Mouse (Mus musculus) Muller cell, postnatal 12 days (primary cell): ENCODE results near the gene Bpgm.

ENCODE experiments used
- DNase-seq: peaks from one replicate; pipeline ENCODE4 v3.0.0-alpha.2; 2015; ENCODE audit errors: inconsistent ontology term

The Bpgm gene

DNA sequence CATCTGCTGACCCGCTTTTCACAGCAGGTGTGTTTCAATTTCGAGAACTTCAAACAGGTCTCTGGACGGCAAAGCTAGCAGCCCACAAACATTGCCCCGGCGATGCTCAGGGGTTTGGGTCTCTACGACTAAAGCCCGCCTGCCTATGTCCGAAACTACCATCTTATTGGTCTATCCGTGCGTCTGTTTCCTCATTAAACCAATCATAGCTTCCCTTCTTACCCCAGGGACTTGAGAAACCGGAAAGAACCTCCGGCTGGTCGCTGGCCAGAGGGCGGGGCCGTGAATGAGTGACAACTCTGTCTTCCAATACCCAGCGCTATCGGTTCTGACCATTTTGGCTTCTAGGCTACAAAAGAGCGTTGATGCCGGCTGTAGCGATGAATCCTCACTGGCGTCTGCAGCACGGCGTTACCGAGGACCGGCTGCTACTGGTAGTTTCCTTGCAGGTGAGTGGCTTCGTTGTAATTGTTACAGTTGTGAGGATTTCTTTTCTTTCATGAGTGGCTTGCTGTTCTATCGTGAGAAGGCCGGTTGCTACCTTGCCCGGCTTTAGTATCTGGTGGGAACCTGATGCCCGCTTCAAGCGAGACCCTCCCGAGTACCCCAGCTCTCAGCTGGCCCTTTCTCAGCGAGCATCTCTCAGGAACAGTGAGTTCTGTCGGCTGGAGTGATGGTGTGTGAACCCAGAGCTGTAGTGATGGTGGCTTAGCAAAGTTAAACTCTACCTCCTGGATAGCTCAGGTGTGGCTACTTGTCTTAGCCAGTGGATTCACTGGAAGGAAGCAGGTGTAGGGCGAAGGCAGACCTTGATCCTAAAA, at the start of gene Bpgm:
TSS of gene Bpgm (plus strand) at position 234 of the 821 bp plus-strand sequence.
- peak; percentile 100 for DNase-seq

DNA sequence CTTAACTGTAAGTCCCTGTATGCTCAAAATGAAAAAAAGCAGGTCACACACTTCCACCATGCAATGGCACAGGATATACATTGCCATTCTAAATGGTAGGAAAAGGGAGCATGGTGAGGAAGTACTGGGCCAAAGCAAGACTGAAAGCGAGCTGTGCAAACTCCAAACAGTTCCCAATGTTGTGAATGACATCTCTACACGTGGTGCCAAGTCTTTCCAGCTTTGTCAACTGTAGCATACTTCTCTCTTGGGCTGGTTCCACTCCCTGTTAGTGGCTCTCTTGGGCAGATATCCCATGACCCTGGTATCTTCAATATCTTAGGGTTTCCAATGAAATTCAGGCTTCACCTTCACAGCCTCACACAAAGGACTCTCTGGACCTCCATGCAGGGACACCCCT, 37.0 kb upstream of the Bpgm start:
- DNase-seq, result no peak

DNA sequence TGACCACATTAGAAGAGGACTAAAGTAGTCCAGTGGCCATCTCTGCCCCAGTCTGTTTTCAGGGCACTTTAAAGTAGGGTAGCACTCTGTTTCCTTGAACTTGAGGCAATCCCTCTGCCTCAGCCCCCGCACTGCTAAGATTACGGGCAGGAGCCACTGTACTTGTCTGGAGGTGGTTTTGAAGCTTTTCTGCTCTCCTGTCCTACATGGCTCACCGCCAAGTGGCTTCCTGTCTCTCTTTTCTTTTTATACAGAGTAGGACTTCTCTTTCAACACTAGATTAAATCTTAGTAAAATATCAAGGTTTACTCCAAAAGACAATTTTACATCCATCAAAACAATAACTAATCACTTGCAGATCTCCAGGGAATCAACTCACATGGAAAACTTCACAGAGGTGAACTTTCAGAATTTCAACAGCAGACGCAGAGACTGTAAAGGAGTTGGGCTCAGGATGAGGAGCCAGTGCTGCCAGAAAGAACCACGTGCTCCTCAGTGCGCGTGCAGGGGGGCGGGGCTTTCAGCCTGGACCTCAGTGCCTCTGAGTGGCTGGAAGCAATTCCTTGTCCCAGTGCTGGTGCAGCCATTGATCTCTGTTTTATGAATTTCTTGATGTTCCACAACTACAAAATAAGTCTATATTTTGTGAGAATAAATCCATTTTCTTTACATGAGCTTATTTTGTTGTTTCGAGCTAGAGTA, 34.3 kb upstream of the Bpgm start:
- DNase-seq, result no peak

DNA sequence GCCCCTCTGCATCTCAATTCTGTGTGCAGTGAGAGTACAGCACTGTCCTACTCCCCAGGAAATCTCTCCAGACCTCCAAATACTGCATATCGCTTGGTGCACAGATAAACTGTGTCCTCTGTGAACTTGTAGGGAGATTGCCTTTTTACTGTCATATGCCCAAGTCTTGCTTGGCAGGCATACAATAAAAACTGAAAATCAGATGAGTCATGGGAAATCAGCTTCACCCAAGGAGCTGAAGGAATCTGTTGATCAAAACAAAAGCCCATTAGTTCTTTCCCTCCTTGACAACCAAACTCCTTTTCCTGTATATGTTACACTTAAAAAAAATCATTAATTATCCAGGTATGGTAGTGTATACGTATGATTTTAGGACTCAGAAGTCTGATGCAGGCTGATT, 32.2 kb upstream of the Bpgm start:
- peak; percentile 84 for DNase-seq

DNA sequence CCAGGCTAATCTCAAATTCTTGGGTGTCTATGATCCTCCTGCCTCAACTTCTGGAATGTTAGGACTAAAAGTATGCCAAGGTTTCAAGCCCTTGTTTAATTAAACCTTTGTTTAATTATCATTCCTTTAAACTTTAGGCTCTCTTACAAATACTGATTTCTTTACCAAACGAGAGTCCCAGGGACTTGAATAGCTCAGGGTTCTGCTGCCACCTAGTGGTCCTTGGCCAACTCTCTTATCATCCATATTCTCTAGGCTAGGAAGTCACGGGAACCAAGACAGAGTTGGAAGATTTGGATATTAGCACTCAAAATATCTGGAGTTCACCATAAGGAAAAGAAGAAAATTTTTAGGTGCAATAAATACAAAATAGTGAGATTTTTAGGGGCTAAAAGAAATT, 28.0 kb upstream of the Bpgm start:
- peak; percentile 67 for DNase-seq

DNA sequence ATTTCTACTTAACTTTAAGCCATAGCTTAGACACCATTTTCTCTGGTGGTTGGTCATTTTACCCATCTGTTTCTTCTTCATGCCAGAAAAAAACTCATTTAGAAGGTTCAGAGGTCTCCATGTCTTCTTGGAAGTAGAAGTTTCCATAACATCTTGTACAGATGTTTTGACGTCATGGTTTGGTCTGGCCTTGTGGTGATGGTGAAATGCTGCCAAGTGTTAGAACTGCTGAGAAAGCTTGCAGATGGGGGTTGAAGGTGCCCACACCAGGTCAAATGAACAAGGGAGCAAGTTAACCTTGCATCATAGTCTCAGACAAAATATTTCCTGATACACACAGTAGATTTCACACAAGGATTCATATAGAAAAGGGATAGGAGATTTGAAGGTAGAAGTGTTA, 27.3 kb upstream of the Bpgm start:
- no peak for DNase-seq

DNA sequence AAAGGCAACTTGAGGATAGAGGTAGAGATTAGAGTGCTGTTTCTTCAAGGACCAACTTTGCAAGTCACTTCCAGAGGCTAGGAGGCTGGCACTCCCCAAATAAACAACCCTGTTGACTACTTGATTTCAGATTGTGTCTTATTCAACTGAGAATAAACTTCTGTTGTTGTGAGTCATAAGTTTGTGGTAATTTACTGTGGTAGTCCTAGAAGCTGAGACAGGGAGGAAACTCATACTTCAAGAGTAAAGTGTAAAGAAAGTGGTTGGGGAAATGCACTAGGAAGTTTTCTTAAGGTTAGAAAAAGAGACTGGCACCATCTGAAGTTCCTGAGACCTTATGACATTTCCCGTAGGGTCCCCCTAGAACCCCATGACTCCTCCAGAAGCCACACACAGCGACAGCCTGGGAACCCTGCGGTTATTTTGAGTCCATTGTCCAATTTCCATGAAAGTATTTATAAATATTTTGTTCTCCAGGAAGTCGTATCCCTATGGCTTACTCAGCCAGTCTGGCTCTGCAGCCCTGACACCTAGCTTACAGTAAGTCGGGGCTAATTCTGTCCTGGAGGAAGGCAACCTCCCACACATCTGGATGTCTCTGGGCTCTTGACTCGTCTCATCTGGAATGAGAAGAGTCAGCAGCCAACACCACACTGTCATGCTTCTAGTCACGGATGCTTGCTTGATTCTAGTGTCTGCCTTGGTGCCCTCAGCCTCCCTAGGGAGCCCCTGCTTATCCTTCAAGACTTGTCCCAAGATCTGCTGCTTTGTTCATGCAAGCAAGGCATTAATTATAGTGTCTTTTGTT, 22.8 kb upstream of the Bpgm start:
- DNase-seq, result peak; percentile 16

DNA sequence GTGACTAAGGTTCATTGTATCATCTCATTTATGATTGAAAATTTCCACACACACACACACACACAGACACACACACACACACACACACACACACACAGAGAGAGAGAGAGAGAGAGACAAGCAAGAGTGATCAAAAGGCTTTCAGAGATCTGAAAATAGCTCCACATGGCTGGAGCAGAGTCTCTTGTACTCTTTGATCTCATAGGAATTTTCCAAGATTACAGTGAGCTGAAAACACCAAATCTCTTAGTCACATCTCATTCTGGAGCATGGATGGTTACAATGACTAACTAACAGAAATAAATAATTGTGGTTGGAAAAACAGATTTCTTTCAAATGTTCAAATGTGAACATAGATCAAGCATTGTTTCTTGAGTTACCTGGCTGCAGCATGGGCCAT, 16.6 kb upstream of the Bpgm start:
- peak; percentile 82 for DNase-seq

DNA sequence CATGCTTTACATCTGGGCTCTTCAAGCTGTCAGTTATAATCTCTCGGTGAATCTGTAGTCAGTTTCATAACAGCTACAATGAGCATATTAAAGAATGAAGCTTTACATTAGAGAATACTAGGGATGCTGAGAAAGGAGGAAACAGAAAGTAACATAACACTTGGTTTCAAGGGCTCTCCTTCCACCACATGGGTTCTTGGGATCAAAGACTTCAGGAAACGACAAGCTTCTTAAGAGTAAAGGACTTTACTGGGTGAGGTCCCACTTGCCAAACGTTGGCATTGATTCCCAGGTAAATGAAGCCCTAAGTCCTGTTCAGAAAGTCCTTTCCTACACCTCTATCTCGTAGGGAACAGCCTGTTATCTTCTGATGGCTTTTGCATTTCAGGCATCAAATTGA, 15.4 kb upstream of the Bpgm start:
- DNase-seq, result no peak

DNA sequence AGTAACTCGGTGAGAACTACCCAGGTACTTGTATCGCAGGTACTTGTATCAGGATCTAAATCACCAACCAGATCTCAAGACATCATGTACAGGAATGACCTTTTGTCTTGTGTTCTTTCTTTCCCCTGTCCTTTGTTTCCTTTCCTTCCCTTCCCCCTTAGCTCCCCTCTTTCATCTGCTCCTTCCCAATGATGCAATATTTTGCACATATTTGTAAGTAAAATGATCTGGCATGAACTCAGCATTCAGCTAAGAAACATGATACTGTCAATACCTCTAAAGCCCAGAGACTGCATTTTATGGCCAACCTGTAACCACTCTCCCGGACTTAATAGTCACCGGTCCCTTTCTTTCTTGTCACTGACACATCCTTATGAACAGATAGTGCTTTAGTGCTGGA, 12.4 kb upstream of the Bpgm start:
- DNase-seq, result no peak

DNA sequence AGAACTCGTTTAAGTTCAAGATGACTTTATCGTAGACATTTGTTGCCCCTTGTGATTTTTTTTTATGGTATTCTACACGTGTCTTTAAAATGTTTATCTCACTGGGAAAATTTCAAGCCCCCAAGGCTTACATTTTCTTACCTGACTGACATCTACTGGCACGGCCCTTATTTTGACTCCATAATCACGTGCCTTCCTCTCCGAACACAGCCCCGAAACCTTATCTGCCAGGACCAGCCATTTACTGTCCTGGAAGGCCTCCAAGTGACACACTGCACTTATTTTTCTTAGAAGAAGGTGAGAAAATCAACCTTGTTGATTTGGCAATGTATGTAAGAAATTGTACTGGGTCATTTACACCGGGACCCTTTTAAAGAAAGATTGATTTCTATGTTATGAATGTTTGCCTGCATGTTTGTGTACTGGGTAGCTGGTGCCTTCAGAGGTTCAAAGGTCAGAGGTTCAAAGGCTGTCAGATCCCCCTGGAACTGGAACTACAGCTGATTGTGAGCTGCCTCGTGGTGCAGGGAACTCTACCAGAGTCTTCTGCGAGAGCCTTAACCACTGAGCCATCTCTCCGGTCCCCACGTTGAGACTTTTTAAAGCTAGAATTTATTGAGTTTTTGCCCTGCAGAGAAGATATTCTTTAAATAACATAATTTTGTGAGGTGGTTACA, 4.4 kb upstream of the Bpgm start:
- no peak for DNase-seq

DNA sequence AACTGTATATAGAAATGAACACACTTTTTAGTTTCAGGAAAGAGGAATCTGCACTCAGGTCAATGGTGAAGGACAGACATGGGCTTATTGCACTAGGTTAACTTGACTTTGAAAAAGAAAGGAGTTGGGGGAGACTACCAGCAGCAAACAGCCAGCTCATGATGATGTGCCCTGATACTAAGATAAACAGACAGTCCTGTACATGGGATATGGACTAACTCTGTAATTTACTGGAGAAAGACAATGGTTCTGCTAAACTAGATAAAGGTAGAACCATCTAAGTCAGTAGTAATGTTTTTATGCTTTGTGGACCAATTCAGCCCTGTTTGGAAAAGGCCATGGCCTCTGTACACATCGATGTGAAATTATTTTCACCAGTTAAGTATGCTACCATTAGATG, 2.7 kb upstream of the Bpgm start:
- DNase-seq, result no peak

DNA sequence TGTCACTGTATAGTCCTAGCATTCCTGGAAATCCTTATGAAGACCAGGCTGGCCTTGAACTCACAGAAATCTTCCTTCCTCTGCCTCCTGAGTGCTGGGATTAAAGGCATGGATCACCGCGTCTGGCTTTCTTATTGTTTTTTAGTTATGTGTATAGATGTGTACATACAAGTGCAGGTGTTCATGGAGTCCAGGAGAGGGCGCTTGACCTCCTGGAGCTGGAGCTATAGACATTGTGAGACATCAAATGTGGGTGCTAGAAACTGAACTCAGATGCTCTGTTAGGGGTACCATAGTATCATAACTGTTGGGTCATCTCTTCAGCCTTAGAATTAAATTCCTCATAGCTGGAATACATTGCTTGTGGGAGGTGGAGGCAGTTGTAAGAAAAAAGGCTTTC, 2.0 kb upstream of the Bpgm start:
- no peak for DNase-seq

DNA sequence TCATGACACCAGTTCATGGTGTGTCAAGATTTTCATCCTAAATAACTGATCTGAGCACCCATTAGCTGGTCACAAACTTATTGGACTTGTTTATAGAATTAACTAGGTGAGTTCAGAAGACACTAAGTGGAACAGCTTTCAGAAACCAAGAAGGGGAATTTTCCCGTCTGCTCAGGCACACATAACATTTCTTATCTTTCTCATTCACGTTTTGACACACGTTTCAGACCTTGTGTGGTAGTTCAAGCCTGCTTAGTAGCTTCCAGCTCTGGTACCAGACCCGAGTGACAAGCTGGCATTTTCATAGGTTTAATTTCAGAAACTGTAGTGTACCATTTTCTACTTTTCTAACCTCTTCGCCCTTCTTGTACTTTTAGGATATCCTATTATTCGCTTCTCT, 616 bp upstream of the Bpgm start:
- DNase-seq, result no peak

DNA sequence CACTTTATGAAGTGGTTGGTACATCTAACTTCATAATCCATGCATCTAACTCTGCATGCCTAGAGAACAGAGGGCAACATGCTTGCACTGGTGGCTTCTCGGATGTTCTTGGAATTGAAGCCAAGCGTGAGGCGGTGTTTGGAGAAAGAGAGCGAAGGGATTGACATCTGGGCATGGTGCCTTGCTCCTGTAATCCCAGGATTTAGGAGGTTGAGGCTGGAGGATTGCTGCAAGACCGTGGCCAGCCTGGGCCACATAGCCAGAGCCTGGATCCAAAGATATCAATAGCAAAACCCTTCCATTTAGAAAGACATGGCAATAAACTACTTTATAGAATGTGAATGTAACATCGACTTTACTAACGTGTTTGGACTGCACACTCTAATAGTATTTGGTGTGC, 2.0 kb downstream of the Bpgm start:
- no peak for DNase-seq

DNA sequence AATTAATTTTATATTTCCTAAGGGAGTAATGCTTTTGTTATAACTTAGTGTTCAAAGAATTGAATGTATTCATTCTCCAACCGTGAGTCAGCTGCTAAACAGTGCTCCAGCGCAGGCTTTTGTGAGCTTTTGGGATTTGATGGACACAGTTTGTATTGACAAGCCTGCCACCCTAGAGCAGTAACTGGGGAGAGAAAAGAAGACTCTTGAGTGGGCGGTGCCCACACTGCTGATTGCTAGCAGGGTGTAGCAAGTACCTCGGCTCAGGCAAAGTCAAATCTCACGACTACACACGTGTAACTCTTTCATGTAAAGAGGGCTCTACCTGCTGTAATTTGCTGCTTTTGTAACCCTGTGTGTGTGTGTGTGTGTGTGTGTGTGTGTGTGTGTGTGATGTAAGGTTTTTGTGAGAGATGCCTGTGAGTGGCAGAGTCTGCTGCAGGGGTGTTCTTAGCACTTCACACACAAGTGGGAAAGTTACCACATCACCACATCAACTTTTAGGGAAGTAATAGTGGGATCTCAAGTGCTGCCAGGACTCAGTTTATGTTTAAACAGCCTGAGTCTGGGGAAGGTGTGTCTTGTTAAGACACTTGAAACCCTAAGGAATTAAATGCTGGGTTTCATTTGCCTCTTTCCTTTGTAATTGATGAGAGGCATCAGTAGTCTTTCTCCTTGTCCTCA, 2.8 kb downstream of the Bpgm start:
- DNase-seq, result peak; percentile 74

DNA sequence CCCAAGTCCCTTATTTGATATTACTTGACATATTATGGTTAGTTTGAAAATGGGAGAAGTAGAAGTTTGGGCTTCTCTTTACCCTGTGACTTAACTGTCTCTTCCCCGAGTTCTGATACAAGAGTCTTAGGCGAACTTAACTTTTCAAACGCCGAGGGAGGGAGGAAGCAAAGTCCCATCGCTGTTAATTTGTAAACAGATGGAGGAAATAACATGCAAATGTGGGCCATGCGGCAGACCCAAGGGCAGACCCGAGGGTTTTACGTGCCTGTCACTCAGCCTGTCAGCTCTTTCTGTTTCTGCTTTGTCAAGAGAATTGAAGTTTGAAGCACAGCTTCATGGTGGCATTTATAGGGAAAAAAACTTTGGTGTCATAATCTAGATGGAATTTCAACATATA, 3.5 kb downstream of the Bpgm start:
- DNase-seq, result no peak

DNA sequence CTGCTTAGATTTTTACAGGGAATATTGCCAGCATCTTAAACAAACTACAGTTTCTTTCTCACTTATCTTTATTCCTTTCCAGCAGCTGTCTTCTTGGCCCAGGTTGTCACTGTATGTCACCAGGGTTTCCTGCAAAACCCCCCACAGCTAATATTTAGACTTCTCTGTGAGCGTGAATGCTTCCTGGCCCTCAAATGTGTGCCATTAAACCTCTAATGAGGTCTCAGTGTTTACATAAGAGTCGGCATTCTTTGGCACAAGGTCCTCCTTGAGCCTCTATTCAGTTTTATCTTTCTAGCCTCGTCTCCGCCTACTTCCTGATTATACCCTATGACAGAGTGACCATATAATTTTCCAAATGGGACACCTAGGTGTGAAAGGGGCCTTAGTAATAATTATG, 4.7 kb downstream of the Bpgm start:
- DNase-seq, result peak; percentile 74

DNA sequence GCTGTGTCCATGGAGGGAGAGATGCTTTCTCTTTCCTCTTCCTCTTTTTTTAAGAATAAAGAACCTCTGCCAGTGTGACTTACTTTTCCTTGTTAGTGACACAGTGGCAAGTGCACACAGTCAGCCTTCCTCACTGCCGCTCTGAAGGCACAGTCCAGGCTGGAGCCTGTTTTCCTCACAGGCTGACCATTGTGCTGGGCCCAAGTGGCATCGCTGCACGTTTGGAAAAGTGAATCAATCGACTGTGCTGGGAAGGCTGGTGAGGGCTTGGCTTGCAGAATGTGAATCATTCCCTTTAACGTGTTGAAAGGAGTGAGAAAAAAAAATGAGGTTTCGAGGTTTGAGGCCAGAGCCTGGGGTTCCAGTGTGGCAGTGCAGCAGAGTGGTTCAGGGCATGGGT, 5.3 kb downstream of the Bpgm start:
- peak; percentile 83 for DNase-seq

DNA sequence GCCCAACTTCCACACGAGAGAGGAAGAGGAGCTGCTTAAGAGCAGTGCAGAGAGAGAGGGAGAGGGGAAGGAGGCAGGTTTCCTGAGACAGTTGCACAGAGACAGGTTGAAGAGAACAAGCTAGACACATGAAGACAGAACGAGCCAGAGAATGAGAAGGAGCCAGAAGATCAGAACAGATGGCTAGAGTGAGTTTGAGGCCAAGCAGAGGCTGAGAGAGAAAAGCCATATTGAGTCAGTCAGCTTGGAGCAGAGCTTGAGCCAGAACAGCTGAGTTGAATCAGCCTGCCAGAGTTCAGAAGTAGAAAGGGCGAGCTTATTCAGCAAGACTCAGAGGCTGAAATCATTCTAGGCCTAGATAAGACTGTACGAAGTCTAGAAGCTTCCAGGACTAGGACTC, 6.8 kb downstream of the Bpgm start:
- DNase-seq, result no peak

DNA sequence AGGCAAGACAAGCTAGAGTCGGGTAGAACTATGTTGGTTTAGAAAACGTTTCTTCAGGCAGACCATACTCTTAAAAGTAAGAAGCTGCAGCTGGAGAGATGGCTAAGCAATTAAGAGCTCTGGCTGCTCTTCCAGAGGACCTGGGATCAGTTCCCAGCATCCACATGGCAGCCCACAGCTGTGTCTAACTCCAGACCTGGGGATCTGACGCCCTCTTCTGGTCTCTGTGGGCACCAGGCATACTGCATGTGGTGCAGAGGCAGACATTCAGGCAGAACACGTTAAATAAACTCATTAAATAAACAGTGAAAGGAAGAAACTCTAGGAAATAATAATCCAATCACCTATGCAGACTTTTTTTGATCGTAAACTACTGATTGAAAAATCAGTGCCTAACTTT, 7.4 kb downstream of the Bpgm start:
- no peak for DNase-seq
